Mouse (Mus musculus) spleen, adult 2 months (tissue): ENCODE measurements around the gene Srr. TPM values are rescaled to one million over a fixed set of nuclear protein-coding genes. Genes with fewer than 3 reads are reported as not detected.

Experiments used
- DNase-seq, 2 experiments: peaks; one replicate each; pipeline versions ENCODE4 v3.0.0 to v3.0.0-alpha.2; 2012 to 2021; ENCODE audit warnings: low spot score in 2 of 2, low read depth in 1 of 2
- H3K27ac ChIP-seq: fragments of 200-500 bp; 2 replicates; pipeline ENCODE4 v1.5.1; 2012; ENCODE audit warnings: low read length, inconsistent platforms; ENCODE audit not compliant: insufficient read depth
- H3K27me3 ChIP-seq: fragments of 200-500 bp; 2 replicates; pipeline ENCODE4 v1.6.1; 2012; ENCODE audit warnings: mild to moderate bottlenecking, moderate library complexity, low read length, inconsistent platforms; ENCODE audit not compliant: control insufficient read depth, insufficient read depth
- H3K36me3 ChIP-seq: fragments of 200-500 bp; 2 replicates; pipeline ENCODE4 v1.6.1; 2012; ENCODE audit warnings: mild to moderate bottlenecking, low read length, inconsistent platforms; ENCODE audit not compliant: control insufficient read depth, insufficient read depth
- H3K4me1 ChIP-seq: fragments of 200-500 bp; 2 replicates; pipeline ENCODE4 v1.6.1; 2011; ENCODE audit warnings: inconsistent platforms; ENCODE audit not compliant: control insufficient read depth, insufficient read depth, insufficient read length
- H3K4me3 ChIP-seq: fragments of 200-500 bp; 2 replicates; pipeline ENCODE4 v1.5.1; 2011; ENCODE audit warnings: mild to moderate bottlenecking, inconsistent platforms; ENCODE audit not compliant: insufficient read depth, insufficient read length; ENCODE audit errors: extremely low read depth
- CTCF ChIP-seq: fragments of 200-500 bp; IDR thresholded peaks from 2 replicates; pipeline ENCODE4 v1.5.1; 2011; ENCODE audit warnings: mild to moderate bottlenecking, inconsistent platforms; ENCODE audit not compliant: insufficient read depth, insufficient read length, insufficient replicate concordance; ENCODE audit errors: extremely low read depth
- POLR2A ChIP-seq: fragments of 200-500 bp; IDR thresholded peaks from 2 replicates; pipeline ENCODE4 v1.6.1; 2011; ENCODE audit warnings: low read depth, low read length, inconsistent platforms
- WGBS: fragments of 180-500 bp; shearing (Covaris S2); methylation state at CpG from one replicate; pipeline ENCODE4 v1.1.7; 2018; 5-methylcytosine and 5-hydroxymethylcytosine counted together
- polyA plus RNA-seq: library from polyadenylated mRNA; depleted of rRNA; stranded (reverse); fragments of >200 nt; gene quantifications from 2 replicates; pipeline ENCODE4 v1.2.3, GENCODE M21; 2012

The Srr gene
- polyA plus RNA-seq, 1 experiment, result 3.0 TPM

DNA sequence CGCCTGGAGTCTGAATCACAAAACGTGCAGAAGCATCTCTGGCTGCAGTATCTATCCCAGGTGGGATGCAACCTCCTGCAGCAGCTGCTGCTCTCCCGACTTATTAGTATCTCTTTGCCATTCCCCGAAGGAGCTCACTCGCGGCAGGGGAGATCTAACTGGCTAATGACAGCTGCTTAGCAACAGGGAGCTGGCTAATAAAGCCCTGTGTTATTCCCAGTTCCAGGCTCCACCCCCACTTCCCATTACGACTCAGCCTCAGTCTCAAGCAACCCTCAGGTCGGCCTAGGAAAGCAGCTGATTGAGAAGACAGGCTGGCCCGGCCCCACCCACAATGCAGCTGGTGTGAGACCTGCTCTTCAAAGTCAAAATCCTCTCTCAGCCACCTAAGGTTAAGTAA lies 48.9 kb downstream of the Srr start:
- H3K27me3 ChIP-seq, result no peaks in the 10 kb centered on the region
- H3K4me1 ChIP-seq, result no peaks in the 10 kb centered on the region
- H3K36me3 ChIP-seq, result no peaks in the 10 kb centered on the region
- no peak for DNase-seq
- H3K27ac ChIP-seq, result no peak overlapping the region
- 49% methylated on average over 9 of the region's 9 CpGs for WGBS
- H3K4me3 ChIP-seq, result no peak overlapping the region
- no peak for TF ChIP-seq POLR2A
- TF ChIP-seq CTCF, result no peak

DNA sequence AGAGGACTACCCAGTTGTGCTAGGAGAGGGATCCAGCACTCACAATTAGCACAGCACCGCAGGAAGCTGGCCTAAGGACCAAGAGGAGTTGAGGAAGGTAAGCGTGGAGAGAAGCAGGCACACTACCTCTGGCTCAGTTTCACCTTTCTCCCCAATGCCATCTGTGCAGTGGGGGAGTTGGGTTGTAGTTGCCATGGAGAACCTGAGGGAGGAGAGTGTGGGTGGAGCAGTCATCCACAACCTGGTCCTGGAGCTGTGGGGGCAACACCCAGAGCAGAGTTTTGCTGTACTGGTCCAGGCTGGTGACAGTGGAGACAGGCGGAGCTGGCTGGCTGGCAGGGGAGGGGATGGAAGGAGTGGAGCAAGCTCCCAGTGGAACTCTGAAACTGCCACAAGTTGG lies 51.1 kb downstream of the Srr start:
- Histone ChIP-seq H3K27ac (no peak overlapping the region), H3K27me3 (no peaks in the 10 kb centered on the region), H3K4me1 (no peaks in the 10 kb centered on the region), H3K36me3 (no peaks in the 10 kb centered on the region), H3K4me3 (no peak overlapping the region)
- no peak for TF ChIP-seq CTCF
- no peak for TF ChIP-seq POLR2A
- WGBS, result 91% methylated on average over 3 of the region's 3 CpGs
- DNase-seq, result no peak

DNA sequence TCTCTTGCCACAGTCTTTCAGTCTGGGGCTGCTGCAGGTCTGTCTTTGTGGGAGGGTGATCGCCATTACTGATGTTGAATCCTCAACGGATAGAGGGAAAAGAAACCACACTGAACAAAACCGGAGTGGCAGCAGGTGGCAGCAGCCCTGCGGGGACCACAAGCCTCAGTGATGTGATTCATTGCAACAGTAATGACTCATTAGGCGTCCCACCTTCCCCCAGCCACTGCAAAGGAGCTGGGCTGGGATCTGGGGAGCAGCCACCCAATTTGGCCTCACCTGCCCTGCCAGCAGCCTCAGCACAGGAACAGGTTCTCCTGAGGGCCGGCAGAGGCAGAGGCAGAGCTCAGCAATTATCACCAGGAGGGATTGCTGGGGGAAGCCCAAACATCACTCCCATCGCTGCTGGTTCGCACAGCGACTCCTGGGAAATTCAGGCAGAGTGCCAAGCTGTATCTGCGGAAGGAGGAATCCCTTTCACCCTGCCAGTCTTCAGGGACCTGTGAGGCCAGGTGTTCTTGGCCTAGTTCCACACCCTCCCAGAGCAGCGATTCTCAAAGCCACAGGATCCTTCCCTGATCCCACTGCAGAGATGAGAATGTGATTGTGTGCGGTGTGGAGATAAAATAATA lies 54.6 kb downstream of the Srr start:
- H3K27me3 ChIP-seq, result no peaks in the 10 kb centered on the region
- TF ChIP-seq POLR2A (no peak), CTCF (no peak)
- no peaks in the 10 kb centered on the region for H3K36me3 ChIP-seq
- no peak for DNase-seq
- no peak overlapping the region for H3K27ac ChIP-seq
- WGBS, result 77% methylated on average over 12 of the region's 12 CpGs
- H3K4me1 ChIP-seq, result no peaks in the 10 kb centered on the region
- no peak overlapping the region for H3K4me3 ChIP-seq

GRCm38 (mm10) chr11:74870544-74870943 lies 55.2 kb downstream of the Srr start:
- DNase-seq, result no peak
- Histone ChIP-seq H3K27me3 (no peaks in the 10 kb centered on the region), H3K4me1 (no peaks in the 10 kb centered on the region), H3K27ac (no peak overlapping the region), H3K4me3 (no peak overlapping the region), H3K36me3 (no peaks in the 10 kb centered on the region)
- WGBS, result 72% methylated on average over 4 of the region's 4 CpGs
- no peak for TF ChIP-seq CTCF
- TF ChIP-seq POLR2A, result no peak

- H3K4me1 ChIP-seq, result no peaks in the 10 kb centered on the region
- H3K27me3 ChIP-seq, result no peaks in the 10 kb centered on the region
- H3K27ac ChIP-seq, result no peak overlapping the region
- 96% methylated on average over 6 of the region's 6 CpGs for WGBS
- no peak for DNase-seq
- H3K36me3 ChIP-seq, result no peaks in the 10 kb centered on the region
- TF ChIP-seq POLR2A, result no peak
- TF ChIP-seq CTCF, result no peak
- H3K4me3 ChIP-seq, result no peak overlapping the region
These were observed 56.1 kb downstream of the Srr start for GRCm38 (mm10) chr11:74869603-74870002.

DNA sequence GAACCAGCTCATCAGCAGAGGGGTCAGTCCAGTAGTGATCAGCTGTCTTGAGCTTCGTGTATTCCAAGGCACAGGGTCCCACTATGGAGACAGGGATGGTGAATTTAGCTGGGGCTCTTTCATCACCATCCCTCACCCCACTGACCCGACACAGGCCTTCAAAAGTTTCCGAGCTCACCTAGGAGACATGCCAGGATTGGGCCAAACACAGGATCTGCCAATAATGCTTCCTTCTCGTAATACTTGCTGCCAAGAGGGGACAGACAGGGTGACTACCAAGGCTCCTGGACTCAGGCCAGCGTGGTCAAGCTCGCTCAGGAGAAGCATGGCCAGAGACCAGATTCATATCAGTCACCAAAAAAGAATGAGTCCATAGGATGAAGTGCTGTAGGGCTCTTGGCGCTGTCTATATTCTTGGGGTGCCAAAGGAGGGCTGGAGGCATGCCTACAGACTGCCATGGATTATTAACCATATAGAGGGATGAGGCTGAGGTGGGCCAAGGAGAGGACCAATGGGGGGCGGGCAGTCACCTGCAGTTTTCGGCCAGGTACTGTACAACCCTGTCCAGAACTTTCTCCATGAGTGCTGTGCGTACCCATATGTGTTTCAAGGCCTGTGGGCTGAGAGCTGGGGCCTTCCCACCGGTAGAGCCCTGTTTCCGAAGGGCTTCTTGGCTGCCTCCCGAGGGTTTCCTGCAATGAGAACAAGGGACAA lies 57.5 kb downstream of the Srr start:
- no peaks in the 10 kb centered on the region for H3K36me3 ChIP-seq
- no peaks in the 10 kb centered on the region for H3K27me3 ChIP-seq
- H3K4me3 ChIP-seq, result no peak overlapping the region
- WGBS, result 91% methylated on average over 13 of the region's 13 CpGs
- H3K4me1 ChIP-seq, result no peaks in the 10 kb centered on the region
- DNase-seq, result no peak
- TF ChIP-seq CTCF (no peak), POLR2A (no peak)
- no peak overlapping the region for H3K27ac ChIP-seq

GRCm38 (mm10) chr11:74867181-74867580 lies 58.6 kb downstream of the Srr start:
- no peak overlapping the region for H3K27ac ChIP-seq
- no peaks in the 10 kb centered on the region for H3K27me3 ChIP-seq
- no peak overlapping the region for H3K4me3 ChIP-seq
- no peak for TF ChIP-seq CTCF
- TF ChIP-seq POLR2A, result no peak
- no peaks in the 10 kb centered on the region for H3K36me3 ChIP-seq
- no peak for DNase-seq
- no peaks in the 10 kb centered on the region for H3K4me1 ChIP-seq
- 84% methylated on average over 2 of the region's 2 CpGs for WGBS
